Mouse (Mus musculus) forebrain, embryonic 14.5 days (tissue): ENCODE measurements at regions not wholly inside any gene's neighbourhood (a gene's known extent, or its start where the extent isn't known, plus 50 kb on each side); places are given as distances from the start of the nearest gene placed in this dataset.

Source experiments
- ATAC-seq: fragments of 200-750 bp; cut with Nextera tagmentation; 2 replicates; pipeline ENCODE4 v1.8.0; 2017; ENCODE audit warnings: mild to moderate bottlenecking, moderate library complexity
- DNase-seq: peaks from one replicate; pipeline ENCODE4 v3.0.0-alpha.2; 2015; ENCODE audit warnings: low spot score
- H3K27ac ChIP-seq: fragments of 300-500 bp; sonication (generic); 2 replicates; pipeline ENCODE4 v1.5.1; 2014; ENCODE audit warnings: low read depth, mild to moderate bottlenecking, control low read depth, low read length, moderate library complexity
- H3K27me3 ChIP-seq: fragments of 300-500 bp; sonication (generic); replicated peaks from 2 replicates; pipeline ENCODE4 v1.6.1; 2014; ENCODE audit warnings: low read length, control low read depth, mixed read lengths; ENCODE audit not compliant: control insufficient read depth, insufficient read depth
- H3K36me3 ChIP-seq: fragments of 300-500 bp; sonication (generic); 2 replicates; pipeline ENCODE4 v1.6.1; 2014; ENCODE audit warnings: low read length, control low read depth; ENCODE audit not compliant: control insufficient read depth, insufficient read depth
- H3K4me1 ChIP-seq: fragments of 300-500 bp; sonication (generic); 2 replicates; pipeline ENCODE4 v1.6.1; 2014; ENCODE audit warnings: antibody characterized with exemption, low read length, control low read depth; ENCODE audit not compliant: control insufficient read depth, insufficient read depth
- H3K4me2 ChIP-seq: fragments of 300-500 bp; sonication (generic); 2 replicates; pipeline ENCODE4 v1.6.1; 2014; ENCODE audit warnings: mild to moderate bottlenecking, control low read depth, low read length
- H3K4me3 ChIP-seq: fragments of 300-500 bp; sonication (generic); 2 replicates; pipeline ENCODE4 v1.5.1; 2014; ENCODE audit warnings: low read depth, low read length, control low read depth
- H3K9ac ChIP-seq: fragments of 300-500 bp; sonication (generic); 2 replicates; pipeline ENCODE4 v1.6.1; 2014; ENCODE audit warnings: mild to moderate bottlenecking, low read length, control low read depth, moderate library complexity
- H3K9me3 ChIP-seq: fragments of 300-500 bp; sonication (generic); replicated peaks from 2 replicates; pipeline ENCODE4 v1.6.1; 2016; ENCODE audit warnings: low read length, control low read depth, mixed read lengths; ENCODE audit not compliant: control insufficient read depth
- WGBS: fragments of 180-500 bp; shearing (Covaris S2); extraction: QIAGEN DNeasy Blood & Tissue Kit; methylation state at CpG from one replicate; pipeline ENCODE4 v1.1.7; 2014; 5-methylcytosine and 5-hydroxymethylcytosine counted together

GRCm38 (mm10) chr14:114776723-114777122 is 315.3 kb upstream of the Gpc5 start:
- ATAC-seq (no peak), DNase-seq (no peak)
- 73% methylated on average over 2 of the region's 2 CpGs for WGBS
- no peak overlapping the region for H3K4me3 ChIP-seq
- no peak overlapping the region for H3K4me2 ChIP-seq
- no peaks in the 10 kb centered on the region for H3K4me1 ChIP-seq
- H3K27ac ChIP-seq = no peak overlapping the region
- no peaks in the 10 kb centered on the region for H3K9me3 ChIP-seq
- no peaks in the 10 kb centered on the region for H3K27me3 ChIP-seq
- no peak overlapping the region for H3K9ac ChIP-seq
- H3K36me3 ChIP-seq = no peaks in the 10 kb centered on the region

- Histone ChIP-seq H3K27ac (no peak overlapping the region), H3K4me2 (no peak overlapping the region), H3K27me3 (no peaks in the 10 kb centered on the region), H3K9me3 (no peaks in the 10 kb centered on the region), H3K9ac (no peak overlapping the region), H3K4me1 (no peaks in the 10 kb centered on the region), H3K36me3 (no peaks in the 10 kb centered on the region), H3K4me3 (no peak overlapping the region)
- WGBS = 89% methylated on average over 3 of the region's 3 CpGs
- ATAC-seq (no peak), DNase-seq (no peak)
Measured at GRCm38 (mm10) chr14:114781821-114782220, 310.2 kb upstream of the Gpc5 start.

- H3K4me2 ChIP-seq = peak overlapping the region; percentile 43
- H3K27me3 ChIP-seq = no peaks in the 10 kb centered on the region
- H3K4me3 ChIP-seq = peak overlapping the region; percentile 10; the same call in 1 of the 2 replicates
- H3K9me3 ChIP-seq = no peaks in the 10 kb centered on the region
- no peaks in the 10 kb centered on the region for H3K36me3 ChIP-seq
- WGBS = 17% methylated on average over 13 of the region's 13 CpGs
- H3K4me1 ChIP-seq = no peaks in the 10 kb centered on the region
- DNase-seq = peak; percentile 92
- H3K9ac ChIP-seq = no peak overlapping the region
- H3K27ac ChIP-seq = no peak overlapping the region
- ATAC-seq = peak; percentile 92
Measured at GRCm38 (mm10) chr14:114790946-114791830, 300.8 kb upstream of the Gpc5 start.

- no peak overlapping the region for H3K9ac ChIP-seq
- WGBS = 56% methylated on average over 4 of the region's 4 CpGs
- H3K36me3 ChIP-seq = no peaks in the 10 kb centered on the region
- H3K4me1 ChIP-seq = no peaks in the 10 kb centered on the region
- no peak overlapping the region for H3K4me3 ChIP-seq
- H3K4me2 ChIP-seq = no peak overlapping the region
- H3K27ac ChIP-seq = no peak overlapping the region
- ATAC-seq (peak; percentile 33; the same call in 1 of the 2 replicates), DNase-seq (no peak)
- H3K27me3 ChIP-seq = no peaks in the 10 kb centered on the region
- no peaks in the 10 kb centered on the region for H3K9me3 ChIP-seq
Measured at GRCm38 (mm10) chr14:114791831-114792224, 300.2 kb upstream of the Gpc5 start.

- H3K9me3 ChIP-seq = no peaks in the 10 kb centered on the region
- no peak overlapping the region for H3K27ac ChIP-seq
- H3K4me1 ChIP-seq = no peaks in the 10 kb centered on the region
- WGBS = 91% methylated on average over 11 of the region's 11 CpGs
- no peaks in the 10 kb centered on the region for H3K27me3 ChIP-seq
- no peak overlapping the region for H3K4me2 ChIP-seq
- no peak for DNase-seq
- no peak overlapping the region for H3K4me3 ChIP-seq
- H3K9ac ChIP-seq = no peak overlapping the region
- H3K36me3 ChIP-seq = no peaks in the 10 kb centered on the region
- no peak for ATAC-seq
Measured at GRCm38 (mm10) chr14:114804643-114805042, 287.4 kb upstream of the Gpc5 start.

- H3K27ac ChIP-seq = no peak overlapping the region
- H3K27me3 ChIP-seq = no peaks in the 10 kb centered on the region
- WGBS = 74% methylated on average over 2 of the region's 2 CpGs
Measured at GRCm38 (mm10) chr14:114808621-114809020, 283.4 kb upstream of the Gpc5 start.

GRCm38 (mm10) chr14:114820677-114821076 is 271.3 kb upstream of the Gpc5 start:
- no peak for ATAC-seq
- 38% methylated on average over 1 of the region's 1 CpGs for WGBS
- Histone ChIP-seq H3K27ac (no peak overlapping the region), H3K4me3 (no peak overlapping the region), H3K9me3 (no peaks in the 10 kb centered on the region), H3K9ac (no peak overlapping the region), H3K27me3 (no peaks in the 10 kb centered on the region), H3K4me1 (no peaks in the 10 kb centered on the region), H3K36me3 (no peaks in the 10 kb centered on the region), H3K4me2 (no peak overlapping the region)
- DNase-seq = no peak

More at GRCm38 (mm10) chr14:114808621-114809020, 283.4 kb upstream of the Gpc5 start:
- no peaks in the 10 kb centered on the region for H3K4me1 ChIP-seq
- no peaks in the 10 kb centered on the region for H3K9me3 ChIP-seq
- DNase-seq = no peak
- H3K9ac ChIP-seq = no peak overlapping the region
- H3K4me3 ChIP-seq = no peak overlapping the region
- H3K4me2 ChIP-seq = no peak overlapping the region
- no peaks in the 10 kb centered on the region for H3K36me3 ChIP-seq
- no peak for ATAC-seq

- H3K4me2 ChIP-seq = no peak overlapping the region
- DNase-seq (no peak), ATAC-seq (peak; percentile 60; the same call in 1 of the 2 replicates)
- H3K9me3 ChIP-seq = no peaks in the 10 kb centered on the region
- no peaks in the 10 kb centered on the region for H3K4me1 ChIP-seq
- whole genome bisulfite sequencing = 19% methylated on average over 2 of the region's 2 CpGs
- H3K36me3 ChIP-seq = no peaks in the 10 kb centered on the region
- no peak overlapping the region for H3K4me3 ChIP-seq
- no peak overlapping the region for H3K27ac ChIP-seq
- H3K9ac ChIP-seq = no peak overlapping the region
- no peaks in the 10 kb centered on the region for H3K27me3 ChIP-seq
Measured at GRCm38 (mm10) chr14:114821098-114821594, 270.9 kb upstream of the Gpc5 start.

- WGBS = 89% methylated on average over 5 of the region's 5 CpGs
- Histone ChIP-seq H3K36me3 (no peaks in the 10 kb centered on the region), H3K4me1 (no peaks in the 10 kb centered on the region), H3K27ac (no peak overlapping the region), H3K9me3 (no peaks in the 10 kb centered on the region), H3K9ac (no peak overlapping the region), H3K4me2 (no peak overlapping the region), H3K4me3 (no peak overlapping the region), H3K27me3 (no peaks in the 10 kb centered on the region)
- no peak for ATAC-seq
- no peak for DNase-seq
Measured at GRCm38 (mm10) chr14:114821672-114822071, 270.3 kb upstream of the Gpc5 start.
